Mouse (Mus musculus): ENCODE measurements around the gene Rimbp3.

Rimbp3 gene

GRCm38 (mm10) chr16:17258917-17259316, 50.5 kb downstream of the Rimbp3 start:
- DNase-seq (ENCODE audit: low spot score): no peak

- no peak for DNase-seq (ENCODE audit: low spot score)
These were observed 52.9 kb downstream of the Rimbp3 start for GRCm38 (mm10) chr16:17261341-17261740.

Data from ovary, postnatal 14 days (tissue).